Mouse (Mus musculus) intestine, postnatal 0 days (tissue): ENCODE measurements at regions not wholly inside any gene's neighbourhood (a gene's known extent, or its start where the extent isn't known, plus 50 kb on each side); places are given as distances from the start of the nearest gene placed in this dataset.

Source experiments
- ATAC-seq: fragments of 200-750 bp; cut with Nextera tagmentation; 2 replicates; pipeline ENCODE4 v1.8.0; 2017; ENCODE audit warnings: mild to moderate bottlenecking, moderate TSS enrichment, moderate library complexity
- H3K27ac ChIP-seq: fragments of 300-500 bp; sonication (generic); 2 replicates; pipeline ENCODE4 v1.5.1; 2014; ENCODE audit warnings: mild to moderate bottlenecking, low read depth, low read length, moderate library complexity
- H3K27me3 ChIP-seq: fragments of 300-500 bp; sonication (generic); replicated peaks from 2 replicates; pipeline ENCODE4 v1.6.1; 2014; ENCODE audit warnings: low read length, mixed read lengths; ENCODE audit not compliant: control insufficient read depth, insufficient read depth
- H3K36me3 ChIP-seq: fragments of 300-500 bp; sonication (generic); 2 replicates; pipeline ENCODE4 v1.6.1; 2014; ENCODE audit warnings: mild to moderate bottlenecking, moderate library complexity; ENCODE audit not compliant: control insufficient read depth, insufficient read depth
- H3K4me1 ChIP-seq: fragments of 300-500 bp; sonication (generic); replicated peaks from 2 replicates; pipeline ENCODE4 v1.6.1; 2014; ENCODE audit warnings: antibody characterized with exemption, low read length, mixed read lengths; ENCODE audit not compliant: control insufficient read depth, insufficient read depth
- H3K4me2 ChIP-seq: fragments of 300-500 bp; sonication (generic); replicated peaks from 2 replicates; pipeline ENCODE4 v1.6.1; 2014; ENCODE audit warnings: low read depth, mild to moderate bottlenecking, moderate library complexity
- H3K4me3 ChIP-seq: fragments of 300-500 bp; sonication (generic); 2 replicates; pipeline ENCODE4 v1.5.1; 2014; ENCODE audit warnings: low read depth, low read length
- H3K9ac ChIP-seq: fragments of 300-500 bp; sonication (generic); 2 replicates; pipeline ENCODE4 v1.6.1; 2014; ENCODE audit warnings: mild to moderate bottlenecking, low read depth, low read length
- H3K9me3 ChIP-seq: fragments of 300-500 bp; sonication (generic); 2 replicates; pipeline ENCODE4 v1.6.1; 2016; ENCODE audit warnings: mixed run types; ENCODE audit not compliant: control insufficient read depth
- CTCF ChIP-seq: sonication (generic); IDR thresholded peaks from 2 replicates; pipeline ENCODE4 v1.5.1; 2016; ENCODE audit warnings: low read depth, mild to moderate bottlenecking, control low read depth, antibody characterized with exemption, moderate library complexity
- WGBS: fragments of 180-500 bp; shearing (Covaris S2); extraction: QIAGEN DNeasy Blood & Tissue Kit; methylation state at CpG from one replicate; pipeline ENCODE4 v1.1.7; 2014; 5-methylcytosine and 5-hydroxymethylcytosine counted together

GRCm38 (mm10) chr1:186405693-186406092 lies 288.6 kb upstream of the Lyplal1 start:
- 68% methylated on average over 5 of the region's 5 CpGs for WGBS
- H3K4me3 ChIP-seq, result no peak overlapping the region
- H3K36me3 ChIP-seq, result no peaks in the 10 kb centered on the region
- no peaks in the 10 kb centered on the region for H3K9me3 ChIP-seq
- H3K4me1 ChIP-seq, result no peaks in the 10 kb centered on the region; the same call in 1 of the 2 replicates
- no peaks in the 10 kb centered on the region for H3K27me3 ChIP-seq
- H3K9ac ChIP-seq, result no peak overlapping the region
- ATAC-seq, result no peak
- no peak overlapping the region for H3K4me2 ChIP-seq
- H3K27ac ChIP-seq, result no peak overlapping the region
- TF ChIP-seq CTCF, result no peak

- Histone ChIP-seq H3K36me3 (no peaks in the 10 kb centered on the region), H3K9ac (no peak overlapping the region), H3K9me3 (no peaks in the 10 kb centered on the region), H3K27ac (no peak overlapping the region), H3K4me2 (no peak overlapping the region), H3K4me3 (no peak overlapping the region), H3K4me1 (0 out of 2 replicates have a peak, but pooled peaks cover 4% of the 10 kb centered on the region), H3K27me3 (no peaks in the 10 kb centered on the region)
- 12% methylated on average over 8 of the region's 8 CpGs for WGBS
- ATAC-seq, result no peak
- TF ChIP-seq CTCF, result no peak
Measured at GRCm38 (mm10) chr1:186399762-186400161, 282.7 kb upstream of the Lyplal1 start.

- no peak for ATAC-seq
- 42% methylated on average over 5 of the region's 5 CpGs for WGBS
- H3K9me3 ChIP-seq, result no peaks in the 10 kb centered on the region
- no peak overlapping the region for H3K27ac ChIP-seq
- TF ChIP-seq CTCF, result peak; percentile 62
- no peak overlapping the region for H3K4me2 ChIP-seq
- no peaks in the 10 kb centered on the region for H3K4me1 ChIP-seq
- no peaks in the 10 kb centered on the region for H3K27me3 ChIP-seq
- H3K4me3 ChIP-seq, result no peak overlapping the region
- no peaks in the 10 kb centered on the region for H3K36me3 ChIP-seq
- no peak overlapping the region for H3K9ac ChIP-seq
Measured at GRCm38 (mm10) chr1:186393005-186393404, 275.9 kb upstream of the Lyplal1 start.

- Histone ChIP-seq H3K4me2 (no peak overlapping the region), H3K4me1 (no peaks in the 10 kb centered on the region), H3K4me3 (no peak overlapping the region), H3K27ac (no peak overlapping the region), H3K27me3 (no peaks in the 10 kb centered on the region), H3K36me3 (no peaks in the 10 kb centered on the region), H3K9ac (no peak overlapping the region), H3K9me3 (no peaks in the 10 kb centered on the region)
- TF ChIP-seq CTCF, result no peak
- WGBS, result 82% methylated on average over 4 of the region's 4 CpGs
- no peak for ATAC-seq
Measured at GRCm38 (mm10) chr1:186384440-186384839, 267.3 kb upstream of the Lyplal1 start.

GRCm38 (mm10) chr1:186383453-186383852 lies 266.3 kb upstream of the Lyplal1 start:
- no peaks in the 10 kb centered on the region for H3K4me1 ChIP-seq
- H3K9me3 ChIP-seq, result no peaks in the 10 kb centered on the region
- no peaks in the 10 kb centered on the region for H3K27me3 ChIP-seq
- no peaks in the 10 kb centered on the region for H3K36me3 ChIP-seq
- no peak overlapping the region for H3K9ac ChIP-seq
- H3K27ac ChIP-seq, result no peak overlapping the region
- WGBS, result 77% methylated on average over 2 of the region's 2 CpGs
- TF ChIP-seq CTCF, result peak; percentile 14; the same call in 1 of the 2 replicates
- no peak for ATAC-seq
- no peak overlapping the region for H3K4me3 ChIP-seq
- H3K4me2 ChIP-seq, result no peak overlapping the region

- Histone ChIP-seq H3K27me3 (no peaks in the 10 kb centered on the region), H3K36me3 (no peaks in the 10 kb centered on the region), H3K27ac (no peak overlapping the region), H3K9ac (no peak overlapping the region), H3K4me1 (no peaks in the 10 kb centered on the region), H3K4me3 (no peak overlapping the region), H3K4me2 (no peak overlapping the region), H3K9me3 (no peaks in the 10 kb centered on the region)
- 87% methylated on average over 3 of the region's 3 CpGs for WGBS
- no peak for TF ChIP-seq CTCF
- ATAC-seq, result no peak
Measured at GRCm38 (mm10) chr1:186383006-186383405, 265.9 kb upstream of the Lyplal1 start.
